Mouse (Mus musculus): ENCODE results near the gene Osgin1.

Gene Osgin1

DNA sequence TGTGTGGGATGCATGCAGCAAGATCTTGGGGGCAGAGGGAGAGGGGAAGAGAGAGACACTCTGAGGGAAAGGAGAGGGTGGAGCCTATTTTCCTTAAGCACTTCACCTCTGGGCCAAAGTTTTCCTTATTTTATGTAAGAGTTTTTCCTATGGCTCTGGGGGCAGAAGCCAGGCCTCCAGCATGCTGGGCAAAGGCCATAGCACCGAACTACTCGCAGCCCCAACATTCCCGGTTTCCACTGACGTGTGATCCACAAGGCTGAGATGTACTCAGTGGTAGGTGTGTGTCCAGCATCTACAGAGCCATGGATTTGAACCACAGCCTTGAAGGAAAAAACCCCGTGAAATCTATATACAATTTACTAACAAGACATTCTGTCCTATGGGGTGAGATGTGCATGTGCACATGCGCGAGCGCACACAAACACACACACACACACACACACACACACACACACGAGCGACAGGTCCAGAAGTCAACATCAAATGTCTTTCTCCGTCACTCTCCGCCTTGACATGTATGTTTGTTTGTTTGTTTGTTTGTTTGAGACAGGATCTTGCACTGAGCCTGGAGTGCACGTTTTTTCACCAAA, at the start of gene Osgin1:
TSS of gene Osgin1 (plus strand) at position 543 of the 593 bp plus-strand sequence.
- no peak for DNase-seq (ENCODE audit: low spot score)

DNA sequence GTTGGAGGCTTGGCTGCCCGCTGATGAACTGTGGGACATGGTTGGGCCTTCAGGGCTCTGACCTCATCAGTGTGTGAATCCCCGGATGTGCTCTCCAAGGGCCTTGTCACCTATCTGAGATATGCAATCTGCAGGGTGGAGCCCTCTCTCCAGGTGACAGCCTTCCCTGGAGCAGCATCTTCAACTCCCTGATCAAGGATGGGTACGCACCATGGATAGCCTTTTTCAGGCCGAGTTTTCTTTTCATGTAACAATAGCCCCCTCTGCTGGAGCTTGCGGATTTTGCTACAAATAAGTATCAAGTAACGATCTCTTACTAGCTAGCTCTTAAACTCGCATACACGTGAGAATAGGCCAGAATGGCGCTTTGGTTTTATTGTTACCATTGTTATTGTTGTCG, 49.4 kb upstream of the Osgin1 start:
- DNase-seq (ENCODE audit: low spot score) = peak; percentile 66

DNA sequence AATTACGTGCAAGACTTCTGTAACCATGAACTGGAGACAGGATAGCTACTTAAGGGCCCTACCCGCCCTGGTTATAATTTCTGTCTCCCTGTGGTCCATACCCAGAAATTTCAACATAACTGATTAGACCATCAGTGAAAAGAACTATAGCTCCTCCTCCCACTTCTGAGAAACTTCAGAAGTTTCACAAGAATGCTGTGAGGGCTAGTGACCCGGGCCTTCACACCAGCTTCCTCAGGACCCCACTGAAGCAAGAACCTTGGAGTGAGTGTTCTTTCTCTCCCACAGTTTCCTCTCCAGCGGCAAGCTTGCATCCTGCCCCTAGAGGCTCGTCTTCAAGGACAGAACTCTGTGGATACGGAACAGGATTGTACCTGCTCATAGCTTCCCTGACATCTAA, 48.1 kb upstream of the Osgin1 start:
- DNase-seq (ENCODE audit: low spot score) = no peak

DNA sequence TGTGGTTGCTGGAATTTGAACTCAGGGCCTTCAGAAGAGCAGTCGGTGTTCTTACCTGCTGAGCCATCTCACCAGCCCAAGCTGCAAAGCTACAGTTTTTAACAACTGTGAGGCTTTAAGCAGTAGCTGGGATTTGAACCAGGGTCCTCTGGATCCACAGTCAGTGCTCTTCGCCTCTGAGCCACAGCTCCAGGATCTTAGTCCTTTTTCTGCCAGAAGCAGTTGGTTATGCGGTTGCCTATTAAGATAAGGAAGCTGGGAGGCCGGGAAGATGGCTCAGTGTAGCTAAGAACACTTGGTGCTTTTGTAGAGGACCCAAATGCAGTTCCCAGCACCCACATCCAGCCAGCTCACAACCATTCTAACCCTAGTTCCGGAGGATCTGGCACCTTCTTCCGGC, 46.9 kb upstream of the Osgin1 start:
- DNase-seq (ENCODE audit: low spot score) = no peak

DNA sequence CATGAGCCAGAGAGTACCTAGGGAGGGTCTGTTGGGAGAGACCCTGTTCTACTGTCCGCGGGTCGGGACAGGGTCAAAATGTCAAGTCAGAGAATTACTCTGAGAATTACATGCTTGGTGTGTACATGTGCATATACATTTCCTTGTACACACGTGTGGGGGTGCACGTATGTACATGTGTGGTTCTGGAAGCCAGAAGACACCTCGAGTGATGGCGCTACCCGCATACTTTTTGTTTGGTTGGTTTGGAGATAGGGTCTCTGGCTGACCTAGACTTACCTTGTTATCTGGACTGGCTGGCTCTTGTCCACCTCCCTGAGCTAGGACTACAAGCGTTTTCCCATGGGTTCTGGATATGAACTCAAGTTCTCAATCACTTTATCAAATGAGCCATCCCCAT, 39.8 kb upstream of the Osgin1 start:
- no peak for DNase-seq (ENCODE audit: low spot score)

DNA sequence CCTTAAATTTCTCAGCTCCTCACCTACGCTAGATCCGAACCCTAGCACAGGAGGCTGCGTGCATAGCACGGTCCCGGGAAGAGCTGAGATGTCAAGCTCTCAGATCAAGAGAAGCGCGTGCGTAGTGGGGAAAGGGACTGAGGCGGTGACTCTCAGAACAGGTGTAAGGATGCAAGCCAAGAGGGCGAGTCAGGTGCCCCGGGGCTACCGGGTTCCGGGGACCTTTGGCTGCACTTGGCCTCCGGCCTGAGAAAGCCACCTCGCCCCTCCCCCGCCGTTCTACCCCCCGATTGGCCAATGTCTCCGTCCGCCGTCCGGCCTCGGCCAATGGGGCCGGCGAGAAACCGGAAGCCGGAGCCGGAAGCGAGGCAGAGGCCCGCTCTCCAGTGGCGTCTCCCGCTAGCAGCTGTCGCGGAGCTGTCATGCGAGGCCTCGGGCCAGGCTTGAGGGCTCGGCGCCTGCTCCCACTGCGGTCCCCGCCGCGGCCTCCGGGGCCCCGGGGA, 39.3 kb upstream of the Osgin1 start, which contains the start of gene Mlycd:
TSS of gene Mlycd (plus strand) at position 355 of the 503 bp plus-strand sequence.
- peak; percentile 94 for DNase-seq (ENCODE audit: low spot score)

DNA sequence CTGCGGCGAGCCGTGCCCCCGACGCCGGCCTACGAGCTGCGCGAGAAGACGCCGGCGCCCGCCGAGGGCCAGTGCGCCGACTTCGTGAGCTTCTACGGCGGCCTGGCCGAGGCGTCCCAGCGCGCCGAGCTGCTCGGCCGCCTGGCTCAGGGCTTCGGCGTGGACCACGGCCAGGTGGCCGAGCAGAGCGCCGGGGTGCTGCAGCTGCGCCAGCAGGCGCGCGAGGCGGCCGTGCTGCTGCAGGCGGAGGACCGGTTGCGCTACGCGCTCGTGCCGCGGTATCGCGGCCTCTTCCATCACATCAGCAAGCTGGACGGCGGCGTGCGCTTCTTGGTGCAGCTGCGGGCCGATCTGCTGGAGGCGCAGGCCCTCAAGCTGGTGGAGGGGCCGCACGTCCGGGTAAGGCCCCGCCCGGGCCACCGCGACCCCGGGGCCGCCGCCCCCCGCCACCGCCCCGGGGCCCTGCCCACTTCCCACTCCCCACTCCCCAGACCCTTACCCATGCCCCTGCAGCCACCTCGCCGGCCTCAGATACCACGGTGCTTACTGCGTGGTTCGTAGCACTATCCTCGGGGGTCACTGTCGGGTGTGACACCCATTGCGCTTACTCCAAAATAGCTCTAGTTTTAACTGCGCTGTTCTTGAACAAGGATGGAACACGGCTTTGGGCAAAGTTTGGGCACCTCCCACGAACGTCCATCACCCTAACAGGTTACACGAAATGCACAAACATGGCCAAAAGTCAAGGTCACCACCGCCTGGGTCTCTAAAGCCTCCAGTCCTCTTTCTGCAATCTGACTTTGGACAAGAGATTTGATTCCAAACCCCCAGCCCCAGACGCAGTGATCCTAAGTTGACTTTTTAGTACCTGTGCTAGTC, 38.6 kb upstream of the Osgin1 start:
- DNase-seq (ENCODE audit: low spot score) = no peak

DNA sequence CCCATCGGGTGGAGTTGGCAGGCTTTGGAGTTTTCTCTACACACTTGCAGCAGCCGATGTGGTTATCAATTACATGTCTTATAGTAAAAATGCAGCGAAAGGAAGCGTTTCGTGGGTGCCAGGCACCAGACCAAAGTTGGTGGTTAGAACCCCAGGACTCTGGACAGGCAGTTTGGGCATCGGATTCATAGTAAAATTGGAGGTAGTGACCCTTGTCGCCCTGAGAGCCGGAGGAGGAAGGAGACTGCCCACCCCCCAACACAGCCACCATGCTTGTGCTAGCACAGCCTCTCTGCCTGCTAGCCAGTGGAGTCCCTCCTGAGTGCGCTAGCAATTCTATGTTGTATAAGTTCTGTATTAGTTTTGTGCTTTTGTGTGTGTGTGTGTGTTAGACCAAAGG, 35.4 kb upstream of the Osgin1 start:
- DNase-seq (ENCODE audit: low spot score) = no peak

DNA sequence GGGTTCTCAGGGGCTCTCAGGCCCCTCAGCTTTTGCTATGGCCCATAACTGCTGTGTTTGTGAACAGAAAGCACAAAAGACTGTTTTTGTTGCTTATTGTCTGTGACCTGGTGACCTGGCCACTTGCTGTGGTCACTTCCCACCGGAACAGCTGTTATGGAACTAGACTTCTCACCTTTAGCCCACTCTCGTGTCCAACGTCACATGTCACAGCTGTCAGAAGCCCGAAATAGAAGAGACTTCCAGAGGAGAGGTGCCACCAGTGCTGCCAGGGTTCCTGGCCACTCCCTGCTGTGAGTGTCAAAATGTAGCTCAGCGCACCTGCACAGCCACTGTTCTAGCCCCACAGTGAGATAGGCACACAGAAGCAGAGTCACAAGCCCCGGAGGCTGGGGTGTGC, 34.7 kb upstream of the Osgin1 start:
- no peak for DNase-seq (ENCODE audit: low spot score)

DNA sequence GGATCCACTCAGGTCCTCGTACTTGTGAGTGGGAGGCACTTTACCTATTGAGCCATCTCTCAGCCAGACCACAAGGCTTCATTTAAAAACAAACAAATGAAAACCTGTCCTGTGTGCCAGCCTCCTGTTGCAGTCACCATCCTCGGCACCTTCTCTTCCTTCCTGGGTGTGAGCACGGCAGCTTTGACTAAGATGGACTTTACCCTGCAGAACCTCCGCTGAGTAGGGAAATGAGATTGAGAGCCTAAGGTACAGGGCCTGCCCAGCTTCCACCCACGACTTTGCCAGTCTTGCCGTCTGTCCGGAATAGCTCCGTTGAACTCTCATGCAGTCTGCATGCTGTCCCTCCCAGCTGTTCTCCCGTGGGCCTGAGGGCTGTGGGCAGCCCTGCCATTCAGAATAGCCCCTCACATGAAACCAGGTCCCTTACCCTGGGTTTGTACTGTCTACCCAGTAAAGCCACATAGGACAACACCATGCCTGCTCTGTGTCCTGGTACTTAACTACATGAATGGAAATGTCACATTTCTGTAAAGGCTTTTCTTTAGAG, 33.7 kb upstream of the Osgin1 start:
- no peak for DNase-seq (ENCODE audit: low spot score)

DNA sequence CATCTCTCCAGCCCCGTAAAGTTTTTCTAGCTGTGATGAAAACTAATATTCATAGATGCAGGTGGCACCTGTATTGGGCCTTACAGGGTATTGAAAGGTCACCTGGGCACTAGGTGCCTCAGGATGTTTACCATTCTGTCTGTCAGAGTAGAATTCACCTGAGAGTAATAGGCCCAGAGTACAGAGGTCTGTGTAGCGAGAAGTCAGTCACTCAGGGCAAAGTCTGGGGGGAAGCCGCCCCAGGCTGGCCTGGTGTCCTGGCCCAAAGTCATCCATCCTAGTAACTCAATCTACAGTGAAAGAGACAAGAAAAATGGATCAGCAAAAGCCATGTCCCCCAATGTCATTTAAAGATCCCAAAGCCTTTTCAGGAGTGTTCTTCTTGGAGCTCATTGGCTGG, 33.0 kb upstream of the Osgin1 start:
- DNase-seq (ENCODE audit: low spot score) = no peak

DNA sequence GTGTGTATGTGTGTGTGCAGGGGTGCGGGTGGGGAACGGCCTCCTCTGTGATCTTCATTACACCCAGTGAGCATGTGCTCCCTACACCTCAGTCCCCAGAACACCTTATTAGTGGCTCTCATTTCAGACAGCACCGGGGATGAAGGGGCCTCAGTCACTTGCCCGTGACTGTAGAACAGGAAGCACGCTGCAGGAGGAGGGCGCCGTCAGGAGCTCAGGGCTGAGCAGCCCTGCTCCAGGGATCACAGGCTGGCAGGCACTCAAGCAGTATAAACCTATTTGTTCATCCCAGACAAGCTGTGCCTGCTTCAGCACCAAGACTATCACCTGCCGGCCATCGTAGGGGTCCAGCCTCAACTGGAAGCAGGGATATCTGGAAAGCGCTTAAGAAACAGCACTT, 30.0 kb upstream of the Osgin1 start:
- DNase-seq (ENCODE audit: low spot score) = no peak

DNA sequence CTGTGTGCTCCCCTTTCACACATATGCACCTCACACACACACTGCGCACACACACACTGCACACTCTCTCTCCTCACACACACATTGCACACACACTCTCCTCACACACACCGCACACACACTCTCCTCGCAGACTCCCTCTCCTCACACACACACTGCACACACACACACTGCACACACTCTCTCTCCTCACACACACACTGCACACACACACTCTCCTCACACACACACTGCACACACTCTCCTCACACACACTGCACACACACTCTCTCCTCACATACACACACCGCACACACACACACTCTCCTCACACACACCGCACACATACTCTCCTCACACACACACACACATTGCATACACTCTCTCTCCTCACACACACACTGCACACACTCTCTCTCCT, 29.3 kb upstream of the Osgin1 start:
- no peak for DNase-seq (ENCODE audit: low spot score)

DNA sequence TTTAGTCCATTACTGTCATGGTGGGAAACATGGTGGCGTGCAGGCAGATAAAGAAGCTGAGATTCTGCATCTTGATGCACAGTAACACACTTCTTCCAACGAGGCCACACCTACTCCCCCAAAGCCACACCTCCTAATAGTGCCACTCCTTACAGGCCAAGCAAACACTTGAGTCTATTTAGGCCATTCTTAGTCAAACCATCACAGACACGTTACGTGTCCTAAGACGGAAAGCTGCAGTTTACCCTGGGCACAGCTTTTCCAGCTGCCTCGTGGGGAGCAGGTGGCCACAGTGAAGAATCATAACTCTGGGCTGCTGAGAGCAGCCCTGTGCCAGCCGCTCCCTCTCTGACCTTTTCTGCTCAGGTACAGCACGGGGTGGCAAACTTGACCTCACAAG, 25.6 kb upstream of the Osgin1 start:
- DNase-seq (ENCODE audit: low spot score) = peak; percentile 53

DNA sequence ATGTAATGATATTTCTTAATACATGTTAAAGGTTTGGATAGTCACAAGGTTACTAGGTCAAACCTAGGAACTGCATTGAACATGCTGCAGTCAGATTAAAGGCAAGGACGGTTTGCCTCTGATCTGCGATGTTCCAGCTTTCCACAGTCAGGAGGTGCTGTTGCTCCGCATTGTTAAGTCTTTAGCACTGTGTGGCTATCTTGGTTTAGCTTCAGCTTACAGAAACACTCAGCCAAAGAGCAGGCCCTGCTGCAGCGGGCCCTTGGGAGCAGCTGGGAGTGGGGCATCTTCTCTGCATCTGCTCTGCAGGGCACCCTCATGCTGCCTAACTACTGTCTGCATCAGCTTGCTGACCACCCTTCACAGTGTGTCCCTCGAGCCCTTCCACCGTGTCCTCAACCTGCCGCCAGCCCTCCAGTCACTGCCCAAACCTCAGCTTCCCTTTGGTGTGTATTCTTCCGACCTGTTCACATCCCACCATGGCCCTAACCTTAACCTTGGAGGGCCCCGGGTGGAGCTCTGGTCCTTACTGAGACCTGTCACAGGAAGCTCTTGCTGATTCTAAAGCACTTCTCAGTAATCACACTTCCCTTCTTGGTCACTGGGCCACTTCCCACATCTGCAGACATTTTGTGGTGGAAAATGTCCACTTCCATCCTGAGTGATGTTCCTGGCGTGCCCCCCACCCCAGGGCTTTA, 21.7 kb upstream of the Osgin1 start:
- DNase-seq (ENCODE audit: low spot score) = no peak

DNA sequence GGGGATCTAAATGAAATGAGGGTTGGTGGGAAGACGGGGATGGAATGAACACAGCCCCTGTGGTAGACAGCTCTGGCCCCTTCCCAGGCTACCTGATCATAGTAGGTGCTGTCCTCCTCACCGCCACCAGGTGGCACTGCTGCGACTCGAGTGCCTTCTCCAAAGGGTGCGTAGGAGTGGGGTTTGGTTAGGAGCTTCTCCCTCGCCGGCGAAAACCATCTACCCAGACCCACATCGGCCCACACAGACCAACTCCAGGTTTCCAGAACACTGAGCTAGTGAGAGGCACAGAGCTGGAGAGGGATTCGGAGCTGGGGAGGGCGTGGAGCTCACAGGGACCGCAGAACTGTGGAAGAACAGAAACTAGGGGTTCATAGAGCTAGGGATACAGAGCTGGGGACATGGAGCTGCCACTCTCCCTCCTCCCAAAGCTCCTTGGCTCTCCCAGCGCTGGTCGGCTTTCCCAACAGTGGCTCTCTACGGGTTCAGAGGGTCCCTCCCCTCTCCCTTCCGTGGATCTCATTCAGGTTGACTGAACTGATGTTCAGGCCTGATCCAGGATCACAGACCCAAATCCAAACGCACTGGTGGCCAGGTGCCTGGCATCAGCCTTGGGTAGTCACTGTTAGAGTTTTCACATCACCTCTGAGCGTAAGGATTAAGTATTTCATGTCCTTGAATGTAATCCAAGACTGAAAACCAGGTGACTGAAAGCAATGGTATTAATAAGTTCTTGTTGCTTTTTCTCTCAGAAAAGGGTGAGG, 21.0 kb upstream of the Osgin1 start:
- peak; percentile 74 for DNase-seq (ENCODE audit: low spot score)

DNA sequence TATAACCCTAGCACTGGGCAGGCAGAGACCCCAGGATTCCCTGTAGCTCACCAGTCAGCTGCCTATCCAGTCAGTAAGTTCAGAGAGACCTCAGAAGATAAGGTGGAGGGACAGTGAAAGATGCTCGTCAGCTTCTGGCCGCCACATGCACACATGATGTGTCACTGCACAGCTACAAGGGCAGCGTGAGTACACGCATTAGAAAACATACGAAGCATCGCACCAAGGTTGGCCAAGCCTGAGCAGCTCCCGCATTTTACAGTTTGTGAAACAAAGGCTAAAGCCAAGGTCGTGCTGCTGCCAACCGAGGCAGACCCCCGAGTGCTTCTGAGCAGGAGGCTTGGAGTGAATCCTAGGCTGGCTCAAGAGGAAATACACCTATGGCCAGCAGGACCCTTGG, 20.3 kb upstream of the Osgin1 start:
- no peak for DNase-seq (ENCODE audit: low spot score)

DNA sequence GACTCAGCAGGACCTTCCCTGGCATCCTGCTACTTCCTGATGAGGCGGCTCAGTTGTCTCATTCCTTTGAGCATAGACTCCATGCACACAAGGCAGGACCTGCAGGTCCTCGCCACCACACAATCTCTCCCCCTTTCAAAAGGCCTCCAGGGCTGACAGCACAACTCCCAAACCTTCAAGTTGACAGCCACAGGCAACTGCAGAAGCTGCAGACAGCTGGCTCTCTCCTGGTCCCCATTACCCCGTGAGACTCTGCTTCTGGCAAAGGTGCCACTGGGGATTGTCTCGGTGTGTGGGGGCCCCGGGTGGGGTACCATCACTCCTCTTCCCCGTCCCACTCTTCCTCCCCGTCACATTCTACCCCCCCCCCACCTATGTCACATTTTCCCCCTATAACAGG, 13.6 kb upstream of the Osgin1 start:
- DNase-seq (ENCODE audit: low spot score) = no peak

DNA sequence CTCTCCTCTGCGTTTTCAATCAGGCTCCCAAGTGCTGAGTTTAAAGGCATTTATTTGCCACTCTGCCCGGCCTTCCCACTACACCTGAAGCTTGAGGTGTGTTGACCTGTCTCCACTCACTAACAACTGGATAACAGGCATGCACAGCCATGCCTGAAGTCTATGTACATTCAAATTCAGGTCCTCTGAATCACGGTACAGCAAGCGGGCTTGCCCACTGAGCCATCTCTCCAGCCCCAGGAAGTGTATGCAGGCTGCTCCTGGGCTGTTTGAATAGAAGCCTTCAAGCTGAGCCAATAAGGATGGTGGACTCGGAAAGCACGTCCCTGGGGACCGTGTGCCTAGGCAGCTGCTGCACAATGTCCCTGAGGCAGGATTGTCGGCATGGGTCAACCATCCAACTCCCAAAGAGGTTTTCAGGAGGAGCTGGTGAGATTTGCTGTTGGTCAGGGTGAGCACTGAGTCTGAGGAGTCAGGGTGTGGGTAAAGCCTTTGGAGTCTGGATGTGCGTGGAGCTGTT, 12.3 kb upstream of the Osgin1 start:
- no peak for DNase-seq (ENCODE audit: low spot score)

DNA sequence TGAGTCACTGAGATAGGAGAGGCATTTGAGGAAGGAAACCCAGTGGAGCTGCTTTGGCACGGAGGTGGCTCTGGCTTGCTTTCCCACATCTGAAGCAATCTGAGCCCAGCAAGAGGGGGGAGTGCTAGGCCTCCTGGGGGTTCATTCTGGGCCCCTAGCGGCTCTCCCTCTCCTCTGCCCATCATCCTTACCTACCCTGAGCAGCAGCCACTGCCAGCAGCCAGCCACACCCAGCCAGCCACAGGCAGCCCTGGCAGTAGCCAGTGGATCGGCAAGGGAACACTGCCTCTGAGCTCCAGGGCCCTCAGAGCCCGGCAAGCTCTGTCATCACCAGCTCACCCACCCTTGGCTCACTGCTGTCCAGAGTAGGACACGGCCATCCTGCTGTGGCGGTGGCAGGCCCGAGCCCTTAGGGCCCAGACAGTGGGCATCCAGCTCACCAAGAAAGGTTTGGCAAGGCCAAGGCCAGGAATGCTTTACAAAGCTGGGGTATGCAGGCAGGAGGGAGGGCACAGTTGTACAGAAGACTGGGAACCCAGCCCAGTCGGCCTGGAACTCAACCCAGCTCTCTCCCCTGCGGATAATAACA, 11.7 kb upstream of the Osgin1 start:
- peak; percentile 32 for DNase-seq (ENCODE audit: low spot score)

DNA sequence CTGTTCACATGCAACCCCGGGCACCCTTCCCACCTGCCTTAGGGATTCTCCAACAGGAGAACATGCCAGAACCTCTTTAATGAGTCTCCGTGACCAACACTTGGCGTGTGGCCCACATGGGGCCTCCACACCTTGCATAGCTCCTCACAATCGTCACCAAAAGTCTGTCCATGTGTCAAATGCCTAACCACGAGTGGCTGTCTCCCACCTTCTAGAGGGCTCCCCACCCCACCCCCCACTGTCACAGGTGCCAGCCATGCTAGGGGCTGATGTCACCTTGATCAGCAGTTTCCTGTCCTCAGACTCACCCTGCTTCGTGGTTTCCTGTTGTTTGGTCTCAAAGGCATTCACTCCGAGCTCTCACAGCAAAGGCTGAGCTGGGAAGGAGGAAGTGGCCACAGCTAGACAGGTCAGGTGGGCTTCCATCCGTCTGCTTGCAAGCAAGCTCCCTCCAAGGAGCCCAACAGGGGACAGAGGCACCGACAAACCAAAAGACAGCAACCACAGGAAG, 10.2 kb upstream of the Osgin1 start:
- DNase-seq (ENCODE audit: low spot score) = peak; percentile 76
